In the genomic region with DNA sequence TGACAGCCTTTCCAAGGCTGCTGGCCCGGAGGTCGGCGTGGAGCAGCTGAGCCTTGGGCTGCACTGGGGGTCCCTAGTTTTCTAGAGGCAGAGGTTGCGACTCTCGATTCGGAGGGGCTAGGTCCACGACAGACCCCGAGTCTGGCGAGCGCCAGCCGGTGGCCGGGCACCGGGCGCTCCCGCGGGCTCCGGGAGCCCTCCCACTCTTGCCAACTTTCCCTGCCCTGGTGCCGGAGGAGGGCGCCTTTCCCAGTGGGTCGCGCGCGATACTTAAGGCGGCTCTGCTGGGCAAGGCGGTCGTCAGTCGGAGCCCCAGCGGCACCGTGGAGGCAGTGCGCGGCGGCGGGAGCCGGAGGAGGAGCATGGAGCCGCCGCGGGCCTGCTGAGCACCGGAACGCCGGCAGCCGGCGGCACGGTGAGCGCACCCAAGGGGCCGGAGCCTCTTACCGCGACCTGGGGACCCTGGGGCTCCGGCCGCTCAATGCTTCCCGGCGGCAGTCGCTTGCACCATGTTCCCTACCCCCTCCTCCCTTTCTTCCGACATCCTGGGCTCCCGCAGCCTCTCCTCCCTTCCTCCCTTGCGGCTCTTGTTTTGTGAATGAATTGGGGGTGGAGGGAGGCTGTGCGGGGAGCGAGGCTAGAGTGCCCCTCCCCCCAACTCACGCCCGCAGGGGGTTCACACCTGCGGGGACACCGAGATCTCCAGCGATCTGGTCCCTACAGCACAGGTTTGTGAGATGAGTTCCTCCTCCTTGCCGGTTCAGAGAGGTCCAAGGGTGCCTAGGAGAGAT, we compare ENCODE assay signal across 8 mouse cellular contexts. TPM values are rescaled to one million over a fixed set of nuclear protein-coding genes. Genes with fewer than 3 reads are reported as not detected.
DNase-seq lines count a peak whose midpoint lies in the region; ATAC-seq and TF ChIP-seq lines count a peak whose summit lies in the region.

No protein-coding gene starts in this region.

- peak overlapping the region; percentile 95 for H3K4me2 ChIP-seq in forebrain, embryonic 13.5 days
- peak overlapping the region; percentile 100 for H3K4me2 ChIP-seq in heart, postnatal 0 days (ENCODE audit: low read depth, low read length)

- peaks cover 20% of the 10 kb centered on the region for H3K36me3 ChIP-seq in E14TG2a.4 (ENCODE audit: insufficient read depth, low read length)
- peaks cover 12% of the 10 kb centered on the region for H3K36me3 ChIP-seq in forebrain, embryonic 13.5 days (ENCODE audit: poor library complexity, severe bottlenecking)
- peaks cover 7% of the 10 kb centered on the region; the same call in 1 of the 2 replicates for H3K36me3 ChIP-seq in heart, postnatal 0 days (replicated peaks; ENCODE audit: control insufficient read depth, insufficient read depth, low read length)

- peak overlapping the region; percentile 84 for H3K4me3 ChIP-seq in E14TG2a.4 (replicated peaks; ENCODE audit: low read length)
- peak overlapping the region; percentile 48 for H3K4me3 ChIP-seq in bone marrow macrophage, adult 2 months (ENCODE audit: insufficient read depth, low read length)
- peak overlapping the region; percentile 63 for H3K4me3 ChIP-seq in forebrain, embryonic 13.5 days
- H3K4me3 ChIP-seq in heart, postnatal 0 days (ENCODE audit: low read depth, low read length): peak overlapping the region; percentile 70

- no peak for TF ChIP-seq POLR2A in bone marrow macrophage, adult 2 months (IDR thresholded peaks at IDR 0.05; ENCODE audit: borderline replicate concordance, low read depth, low read length)

- no peak for TF ChIP-seq EP300 in heart, postnatal 0 days (IDR thresholded peaks at IDR 0.05; ENCODE audit: low read depth)

- WGBS in forebrain, embryonic 13.5 days: under 1% methylated on average over 55 of the region's 63 CpGs
- under 1% methylated on average over 61 of the region's 63 CpGs for WGBS in heart, postnatal 0 days

- no peak for DNase-seq in heart, postnatal 0 days (ENCODE audit: low spot score)
- DNase-seq in layer of hippocampus, postnatal 10 days (ENCODE audit: low spot score in 2 of 2): peak; percentile 64 to 76
- DNase-seq in lung, postnatal 10 days: peak; percentile 74
- peak; percentile 74 for DNase-seq in retina, embryonic 14.5 days (ENCODE audit: low spot score)
- DNase-seq in c-Kit-positive CD71-positive TER-119-positive erythroid progenitor cells, embryonic 14.5 days (ENCODE audit: low spot score): no peak

- H3K27ac ChIP-seq in bone marrow macrophage, adult 2 months (ENCODE audit: insufficient read depth, low read depth, low read length): no peak overlapping the region
- H3K27ac ChIP-seq in forebrain, embryonic 13.5 days: peak overlapping the region; percentile 40
- no peak overlapping the region for H3K27ac ChIP-seq in heart, postnatal 0 days (ENCODE audit: low read depth)

- peak; percentile 57 for ATAC-seq in forebrain, embryonic 13.5 days
- ATAC-seq in heart, postnatal 0 days (ENCODE audit: insufficient read depth, low read depth): peak; percentile 70

- peak overlapping the region; percentile 73 for H3K9ac ChIP-seq in forebrain, embryonic 13.5 days
- peak overlapping the region; percentile 54 for H3K9ac ChIP-seq in heart, postnatal 0 days (replicated peaks; ENCODE audit: low read depth, low read length)

- TF ChIP-seq CTCF in E14TG2a.4 (conservative IDR thresholded peaks at IDR 0.05; ENCODE audit: low read length): no peak
- no peak for TF ChIP-seq CTCF in bone marrow macrophage, adult 2 months (IDR thresholded peaks at IDR 0.05; ENCODE audit: low read depth, low read length)
- TF ChIP-seq CTCF in heart, postnatal 0 days (IDR thresholded peaks at IDR 0.05; ENCODE audit: low read depth): peak; percentile 24

- no peaks in the 10 kb centered on the region for H3K9me3 ChIP-seq in E14TG2a.4 (ENCODE audit: low read length)
- no peaks in the 10 kb centered on the region for H3K9me3 ChIP-seq in forebrain, embryonic 13.5 days (replicated peaks)
- H3K9me3 ChIP-seq in heart, postnatal 0 days (replicated peaks; ENCODE audit: control insufficient read depth, low read length): no peaks in the 10 kb centered on the region

- H3K4me1 ChIP-seq in E14TG2a.4 (replicated peaks; ENCODE audit: low read depth, low read length): peaks cover 75% of the 10 kb centered on the region
- no peaks in the 10 kb centered on the region for H3K4me1 ChIP-seq in bone marrow macrophage, adult 2 months (ENCODE audit: control insufficient read depth, insufficient read depth, low read length)
- peaks cover 29% of the 10 kb centered on the region for H3K4me1 ChIP-seq in forebrain, embryonic 13.5 days
- peaks cover 23% of the 10 kb centered on the region for H3K4me1 ChIP-seq in heart, postnatal 0 days (ENCODE audit: control insufficient read depth, insufficient read depth)

- peaks cover 58% of the 10 kb centered on the region for H3K27me3 ChIP-seq in E14TG2a.4 (ENCODE audit: insufficient read depth, low read length)
- peaks cover 41% of the 10 kb centered on the region for H3K27me3 ChIP-seq in forebrain, embryonic 13.5 days
- no peaks in the 10 kb centered on the region for H3K27me3 ChIP-seq in heart, postnatal 0 days (ENCODE audit: control insufficient read depth, insufficient read depth, low read length)

RNA-seq across cellular contexts. Expression of a gene that starts 0.7 kb away (rescaled TPM):
- polyA plus RNA-seq in bone marrow macrophage, adult 2 months (2012; ENCODE audit: insufficient read depth, insufficient read length, missing spikeins): not detected in 2 replicates
- 0.65 and 0.89 TPM in 2 replicates for polyA plus RNA-seq in forebrain, embryonic 13.5 days (2015; fragmentation: Nextera tagmentation; extraction: Ambion mirVana)
- total RNA-seq in heart, postnatal 0 days (2014; rRNA removed; ENCODE audit: low replicate concordance): 2.5 and 4.6 TPM in 2 replicates
- 0.11 and 0.14 TPM in 2 replicates for polyA plus RNA-seq in heart, postnatal 0 days (2015; fragmentation: Nextera tagmentation; extraction: Ambion mirVana)
- total RNA-seq in layer of hippocampus, postnatal 10 days (2021): 1 to 10 TPM; 5.3 to 5.5 TPM

RNA-seq across cellular contexts. Expression of a gene that starts 22.7 kb away (rescaled TPM):
- 9.7 and 10.7 TPM in 2 replicates for polyA plus RNA-seq in bone marrow macrophage, adult 2 months (2012; ENCODE audit: insufficient read depth, insufficient read length, missing spikeins)
- 49.4 and 53.6 TPM in 2 replicates for polyA plus RNA-seq in forebrain, embryonic 13.5 days (2015; fragmentation: Nextera tagmentation; extraction: Ambion mirVana)
- 18.9 and 30.6 TPM in 2 replicates for total RNA-seq in heart, postnatal 0 days (2014; rRNA removed; ENCODE audit: low replicate concordance)
- polyA plus RNA-seq in heart, postnatal 0 days (2015; fragmentation: Nextera tagmentation; extraction: Ambion mirVana): 26.0 and 29.1 TPM in 2 replicates
- total RNA-seq in layer of hippocampus, postnatal 10 days (2021): 10 to 100 TPM; 27.5 to 31.6 TPM

Comparison
In these comparisons a context has a peak if more than half of its experiments do, and no peak if none do; other contexts are left out.
1. DNase-seq: peak in layer of hippocampus, postnatal 10 days (2 of 2), lung, postnatal 10 days (single experiment) and retina, embryonic 14.5 days (single experiment); none in heart, postnatal 0 days (single experiment) and c-Kit-positive CD71-positive TER-119-positive erythroid progenitor cells, embryonic 14.5 days (single experiment).
2. Peak in every context shown above with its lines, with median percentiles within 50 percentile points of each other: H3K4me3 ChIP-seq.